Mouse (Mus musculus): ENCODE measurements around the gene Stk16. TPM values are rescaled to one million over a fixed set of nuclear protein-coding genes. Genes with fewer than 3 reads are reported as not detected.
A peak's percentile ranks its signal among the peaks of the same experiment; 100 is the strongest.
"Not testable (repeated sequence)": the region's sequence is repeated elsewhere in the genome, so short reads cannot be mapped to it uniquely, and the experiment has no call there.

Stk16 gene
- polyA plus RNA-seq, 1 experiment from 2014 or later: 143 TPM

DNA sequence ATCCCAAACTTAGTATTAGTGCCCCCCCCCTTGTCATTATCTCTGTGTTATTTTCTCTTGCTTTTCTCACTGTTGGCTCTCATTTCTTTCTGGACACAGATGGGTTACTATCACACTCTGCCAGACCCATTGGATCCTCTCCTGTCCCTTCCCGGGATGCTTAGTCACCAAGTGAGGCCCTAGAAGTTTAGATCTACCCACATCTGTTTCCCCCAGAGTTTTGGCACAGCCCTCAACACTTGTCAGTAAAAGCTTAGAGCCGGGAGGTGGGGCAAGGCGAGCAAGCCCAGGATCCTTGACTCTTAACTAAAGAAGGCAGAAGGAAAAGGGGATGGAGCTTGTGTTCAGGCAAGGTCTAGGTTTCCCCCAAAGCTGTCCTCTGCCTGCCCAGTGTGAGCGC is 18.5 kb downstream of the Stk16 start:
- 80% methylated on average over 4 of the region's 4 CpGs for WGBS

DNA sequence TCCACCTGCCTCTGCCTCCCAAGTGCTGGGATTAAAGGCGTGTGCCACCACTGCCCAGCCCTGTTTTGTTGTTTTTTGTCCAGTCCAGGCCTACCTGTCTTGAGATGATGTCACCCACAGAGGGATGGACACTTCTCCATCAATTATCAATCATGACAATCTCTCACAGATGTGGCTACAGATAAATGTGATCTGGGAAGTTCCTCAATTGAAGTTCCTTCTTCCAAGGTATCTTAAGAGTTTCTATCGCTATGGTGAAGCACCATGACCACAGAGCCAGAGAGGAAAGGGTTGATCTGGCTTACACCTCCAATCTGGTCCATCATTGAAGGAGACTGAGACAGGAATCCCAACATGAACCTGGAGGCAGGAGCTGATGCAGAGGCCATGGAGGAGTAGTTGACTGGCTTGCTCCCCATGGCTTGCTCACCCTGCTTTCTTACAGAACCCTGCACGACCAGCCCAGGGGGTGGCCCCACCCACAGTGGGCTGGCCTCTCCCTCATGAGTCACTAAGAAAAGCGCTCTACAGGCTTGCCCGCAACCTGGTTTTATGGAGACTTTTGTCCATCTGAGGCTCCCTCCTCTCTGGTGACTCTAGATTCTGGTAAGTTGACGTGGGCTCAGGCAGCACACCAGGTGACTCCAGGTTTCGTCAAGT is 19.8 kb downstream of the Stk16 start:
- 83% methylated on average over 7 of the region's 7 CpGs for WGBS
- H3K4me1 ChIP-seq: peaks cover 11% of the 10 kb centered on the region; the same call in 1 of the 2 replicates
- H3K27ac ChIP-seq: no peak overlapping the region
- H3K9ac ChIP-seq: no peak overlapping the region
- H3K36me3 ChIP-seq (ENCODE audit: poor library complexity, severe bottlenecking): no peaks in the 10 kb centered on the region
- ATAC-seq: no peak
- H3K27me3 ChIP-seq: peaks cover 10% of the 10 kb centered on the region; the same call in 1 of the 2 replicates
- H3K9me3 ChIP-seq (replicated peaks): no peaks in the 10 kb centered on the region
- H3K4me3 ChIP-seq: no peak overlapping the region
- no peak overlapping the region for H3K4me2 ChIP-seq

More for the DNA sequence above, 18.5 kb downstream of the Stk16 start:
- Histone ChIP-seq H3K36me3 (ENCODE audit: poor library complexity, severe bottlenecking) (no peaks in the 10 kb centered on the region), H3K27ac (no peak overlapping the region), H3K4me1 (peaks cover 4% of the 10 kb centered on the region; the same call in 1 of the 2 replicates), H3K27me3 (peaks cover 10% of the 10 kb centered on the region; the same call in 1 of the 2 replicates), H3K4me3 (no peak overlapping the region), H3K4me2 (no peak overlapping the region), H3K9me3 (replicated peaks) (no peaks in the 10 kb centered on the region), H3K9ac (no peak overlapping the region)
- no peak for ATAC-seq

DNA sequence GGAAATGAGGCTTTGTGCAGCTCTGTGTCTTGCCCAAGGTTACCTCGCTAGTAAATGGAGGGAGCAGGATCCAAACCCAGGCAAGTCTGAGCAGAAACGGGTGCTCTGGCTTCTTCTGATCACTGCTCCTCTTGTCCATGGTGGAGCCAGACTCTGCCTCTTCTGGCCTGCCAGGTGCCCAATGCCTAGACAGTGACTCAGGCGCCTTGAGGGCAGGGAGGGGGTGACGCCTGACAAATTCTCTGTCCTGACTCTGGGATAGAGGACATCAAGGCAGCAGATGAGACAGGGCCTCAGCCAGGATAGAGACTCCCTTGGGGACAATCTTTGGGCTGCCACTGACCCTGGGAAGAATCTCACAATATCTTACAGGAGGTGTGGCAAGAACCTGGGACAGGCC is 20.6 kb downstream of the Stk16 start:
- no peak overlapping the region for H3K9ac ChIP-seq
- no peaks in the 10 kb centered on the region for H3K36me3 ChIP-seq (ENCODE audit: poor library complexity, severe bottlenecking)
- H3K4me2 ChIP-seq: no peak overlapping the region
- WGBS: 85% methylated on average over 4 of the region's 4 CpGs
- no peak overlapping the region for H3K27ac ChIP-seq
- peaks cover 10% of the 10 kb centered on the region; the same call in 1 of the 2 replicates for H3K27me3 ChIP-seq
- no peak for ATAC-seq
- H3K9me3 ChIP-seq (replicated peaks): no peaks in the 10 kb centered on the region
- H3K4me3 ChIP-seq: no peak overlapping the region
- H3K4me1 ChIP-seq: peaks cover 17% of the 10 kb centered on the region; the same call in 1 of the 2 replicates

DNA sequence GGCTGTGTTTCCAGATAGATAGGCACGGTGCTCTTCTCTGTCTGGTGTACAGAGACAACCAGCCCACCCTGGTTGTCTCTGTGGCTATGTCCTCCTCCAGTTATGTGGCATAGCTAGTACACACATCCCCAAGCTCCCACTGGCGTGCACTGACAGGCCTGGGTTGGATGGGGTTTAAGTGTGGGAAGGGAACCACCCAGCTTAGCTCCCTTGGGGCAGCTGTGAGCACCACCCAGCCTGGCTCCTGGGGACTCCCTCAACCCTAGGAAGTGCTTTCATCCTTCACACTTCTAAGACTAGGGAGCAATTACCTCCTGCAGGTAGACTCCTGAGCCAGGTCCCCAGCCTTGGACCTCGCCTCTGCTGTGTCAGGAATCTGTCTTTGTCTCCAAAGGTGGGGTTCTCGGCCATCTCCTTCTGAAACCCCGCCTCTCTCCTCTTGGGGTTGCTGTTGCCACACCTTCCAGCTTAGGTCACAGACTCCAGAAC is 21.1 kb downstream of the Stk16 start, which contains the start of gene A630095N17Rik:
A630095N17Rik (minus strand) TSS at position 439 of the 489 bp plus-strand sequence.
- Histone ChIP-seq H3K4me2 (no peak within 1 kb of the TSS), H3K27me3 (peaks cover 10% of the 10 kb centered on the region; the same call in 1 of the 2 replicates), H3K4me1 (peaks cover 17% of the 10 kb centered on the region), H3K9ac (no peak within 1 kb of the TSS), H3K9me3 (replicated peaks) (no peaks in the 10 kb centered on the region), H3K4me3 (no peak within 1 kb of the TSS), H3K27ac (no peak within 1 kb of the TSS), H3K36me3 (ENCODE audit: poor library complexity, severe bottlenecking) (no peaks in the 10 kb centered on the region)
- 70% methylated on average over 5 of the region's 5 CpGs for WGBS
- no peak for ATAC-seq

DNA sequence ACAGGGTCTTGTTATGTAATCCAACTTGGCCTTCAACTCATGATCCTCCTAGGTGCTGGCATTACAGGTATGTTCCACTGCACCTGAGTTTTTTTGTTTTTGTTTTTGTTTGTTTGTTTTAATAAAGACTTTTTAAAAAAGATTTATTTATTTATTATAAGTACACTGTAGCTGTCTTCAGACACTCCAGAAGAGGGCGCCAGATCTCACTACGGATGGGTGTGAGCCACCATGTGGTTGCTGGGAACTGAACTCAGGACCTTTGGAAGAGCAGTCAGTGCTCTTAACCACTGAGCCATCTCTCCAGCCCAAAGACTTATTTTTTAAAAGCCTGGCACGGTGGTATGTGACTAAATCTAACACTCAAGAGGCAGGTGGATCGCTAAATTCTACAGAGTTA is 21.9 kb downstream of the Stk16 start:
- H3K9me3 ChIP-seq (replicated peaks); H3K27ac ChIP-seq; H3K36me3 ChIP-seq (ENCODE audit: poor library complexity, severe bottlenecking); H3K4me3 ChIP-seq; H3K9ac ChIP-seq; ATAC-seq; H3K4me2 ChIP-seq: not testable (repeated sequence)
- WGBS: 74% methylated on average over 4 of the region's 4 CpGs
- Histone ChIP-seq H3K27me3 (peaks cover 10% of the 10 kb centered on the region; the same call in 1 of the 2 replicates), H3K4me1 (peaks cover 25% of the 10 kb centered on the region)

DNA sequence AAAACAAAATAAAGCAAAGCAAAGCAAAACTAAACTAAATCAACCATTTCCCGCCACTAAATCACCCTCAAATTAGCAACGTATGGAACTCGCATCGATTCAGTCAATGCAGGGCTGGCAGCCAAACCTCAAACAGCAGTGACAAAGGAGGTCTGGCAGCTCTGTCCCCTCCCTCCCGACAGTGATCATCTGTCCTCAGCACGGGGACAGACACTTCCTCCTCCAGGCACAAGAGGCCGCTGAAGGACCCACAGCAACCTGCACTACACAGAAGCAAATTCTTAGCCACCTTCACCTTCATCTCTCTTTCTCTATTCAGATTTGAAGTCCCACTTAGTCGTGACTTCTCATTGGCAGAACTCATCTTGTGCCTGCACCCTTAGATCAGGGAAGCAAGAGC is 24.0 kb downstream of the Stk16 start:
- H3K4me1 ChIP-seq: peaks cover 27% of the 10 kb centered on the region
- no peak overlapping the region for H3K9ac ChIP-seq
- no peak overlapping the region for H3K27ac ChIP-seq
- no peak overlapping the region for H3K4me3 ChIP-seq
- under 1% methylated on average over 8 of the region's 8 CpGs for WGBS
- H3K36me3 ChIP-seq (ENCODE audit: poor library complexity, severe bottlenecking): peaks cover 4% of the 10 kb centered on the region
- H3K9me3 ChIP-seq (replicated peaks): no peaks in the 10 kb centered on the region
- H3K4me2 ChIP-seq: 0 out of 2 replicates have a peak overlapping the region, but pooled peaks have one; percentile 10
- peak; percentile 66 for ATAC-seq
- peaks cover 5% of the 10 kb centered on the region; the same call in 1 of the 2 replicates for H3K27me3 ChIP-seq

DNA sequence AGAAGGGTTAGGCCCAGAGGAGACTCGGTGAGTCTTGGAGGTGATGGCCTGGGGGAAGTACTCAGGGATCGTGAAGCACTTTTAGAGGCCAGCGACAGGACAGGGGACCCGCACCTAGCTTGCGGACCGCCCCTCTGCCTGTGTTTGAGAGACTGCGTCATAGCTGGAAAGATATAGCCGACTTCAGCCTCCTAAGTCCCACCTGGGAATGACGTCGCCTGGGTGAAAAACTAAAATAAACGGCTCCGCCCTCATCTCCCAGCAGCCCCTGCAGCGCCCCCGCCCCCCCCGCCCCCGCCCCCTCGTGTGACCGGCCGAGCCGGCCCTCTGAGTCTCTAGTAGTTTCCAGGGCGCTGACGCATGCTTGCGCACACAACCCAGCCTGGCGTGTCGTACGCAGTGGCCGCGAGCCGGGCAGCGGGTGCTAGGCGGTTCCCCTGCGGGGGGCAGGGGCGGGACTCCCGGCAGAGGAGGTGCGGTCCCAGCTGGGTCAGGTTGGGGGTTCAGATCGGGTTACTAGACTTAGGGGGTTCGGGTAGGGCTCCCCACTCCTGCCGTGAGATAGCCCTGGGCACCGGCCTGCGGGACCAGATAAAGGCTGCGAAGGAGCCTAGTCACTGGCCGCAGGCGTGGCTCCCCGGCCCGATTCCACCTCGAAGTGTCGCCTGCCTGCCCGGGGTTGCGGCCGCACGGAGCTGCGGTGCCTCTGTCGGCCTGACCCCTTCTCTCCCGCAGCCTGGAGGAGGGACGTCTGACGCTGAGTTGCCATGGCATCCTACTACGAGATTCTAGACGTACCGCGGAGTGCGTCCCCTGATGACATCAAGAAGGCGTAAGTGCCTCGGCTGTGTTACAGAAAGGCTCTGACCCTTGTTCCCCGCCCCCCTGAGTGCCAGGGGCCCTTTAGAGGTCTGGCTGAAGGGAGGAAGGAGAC is 25.7 kb downstream of the Stk16 start, which contains the start of gene Dnajb2:
Dnajb2 (plus strand) TSS at position 290 of the 934 bp plus-strand sequence.
- H3K4me2 ChIP-seq: peak within 1 kb of the TSS; percentile 94
- peaks cover 18% of the 10 kb centered on the region for H3K36me3 ChIP-seq (ENCODE audit: poor library complexity, severe bottlenecking)
- ATAC-seq: peak; percentile 86
- no peaks in the 10 kb centered on the region; the same call in 1 of the 2 replicates for H3K27me3 ChIP-seq
- peak within 1 kb of the TSS; percentile 69 for H3K4me3 ChIP-seq
- H3K9ac ChIP-seq: peak within 1 kb of the TSS; percentile 90
- peaks cover 27% of the 10 kb centered on the region for H3K4me1 ChIP-seq
- H3K27ac ChIP-seq: peak within 1 kb of the TSS; percentile 68
- no peaks in the 10 kb centered on the region for H3K9me3 ChIP-seq (replicated peaks)
- under 1% methylated on average over 62 of the region's 64 CpGs for whole genome bisulfite sequencing

DNA sequence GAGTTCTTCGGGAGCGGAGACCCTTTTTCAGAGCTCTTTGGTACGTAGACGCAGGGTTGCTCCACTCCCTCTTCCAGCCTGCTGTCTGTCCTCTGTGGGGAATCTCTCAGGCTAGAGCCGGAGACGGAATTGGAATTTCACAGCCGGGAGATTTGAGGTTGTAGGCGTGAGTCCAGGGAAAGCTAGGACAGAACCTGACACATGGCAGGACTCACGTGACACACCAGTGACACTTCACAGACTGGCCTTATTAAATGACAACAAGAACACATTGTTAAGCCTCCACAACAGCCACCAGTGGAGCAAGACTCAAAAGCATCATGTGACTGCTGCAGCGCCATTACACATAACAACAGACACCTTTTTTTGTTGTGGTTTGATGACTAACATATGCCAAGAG is 29.0 kb downstream of the Stk16 start:
- Histone ChIP-seq H3K4me3 (no peak overlapping the region), H3K9me3 (replicated peaks) (no peaks in the 10 kb centered on the region), H3K27me3 (no peaks in the 10 kb centered on the region), H3K4me1 (peaks cover 18% of the 10 kb centered on the region), H3K27ac (no peak overlapping the region), H3K36me3 (ENCODE audit: poor library complexity, severe bottlenecking) (peaks cover 39% of the 10 kb centered on the region), H3K4me2 (no peak overlapping the region), H3K9ac (no peak overlapping the region)
- WGBS: 84% methylated on average over 10 of the region's 10 CpGs
- ATAC-seq: no peak

DNA sequence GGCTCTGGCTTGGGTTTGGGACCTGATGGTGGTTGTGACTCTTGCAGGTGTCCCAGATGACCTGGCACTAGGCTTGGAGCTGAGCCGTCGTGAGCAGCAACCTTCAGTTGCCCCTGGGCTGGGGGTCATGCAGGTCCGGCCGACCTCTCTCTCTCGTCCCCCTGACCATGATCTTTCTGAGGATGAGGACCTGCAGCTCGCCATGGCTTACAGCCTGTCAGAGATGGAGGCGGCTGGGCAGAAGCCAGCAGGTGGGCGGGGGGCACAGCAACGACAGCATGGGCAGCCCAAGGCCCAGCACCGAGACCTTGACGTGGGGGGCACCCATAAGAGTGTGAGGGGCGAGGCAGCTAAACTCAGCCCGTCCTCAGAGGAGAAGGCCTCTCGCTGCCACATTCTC is 32.8 kb downstream of the Stk16 start:
- H3K4me1 ChIP-seq: peaks cover 13% of the 10 kb centered on the region
- no peak overlapping the region for H3K4me2 ChIP-seq
- no peak overlapping the region for H3K9ac ChIP-seq
- H3K9me3 ChIP-seq (replicated peaks): no peaks in the 10 kb centered on the region
- H3K27ac ChIP-seq: no peak overlapping the region
- ATAC-seq: no peak
- H3K4me3 ChIP-seq: no peak overlapping the region
- H3K36me3 ChIP-seq (ENCODE audit: poor library complexity, severe bottlenecking): peaks cover 39% of the 10 kb centered on the region
- no peaks in the 10 kb centered on the region for H3K27me3 ChIP-seq
- 92% methylated on average over 14 of the region's 14 CpGs for WGBS

DNA sequence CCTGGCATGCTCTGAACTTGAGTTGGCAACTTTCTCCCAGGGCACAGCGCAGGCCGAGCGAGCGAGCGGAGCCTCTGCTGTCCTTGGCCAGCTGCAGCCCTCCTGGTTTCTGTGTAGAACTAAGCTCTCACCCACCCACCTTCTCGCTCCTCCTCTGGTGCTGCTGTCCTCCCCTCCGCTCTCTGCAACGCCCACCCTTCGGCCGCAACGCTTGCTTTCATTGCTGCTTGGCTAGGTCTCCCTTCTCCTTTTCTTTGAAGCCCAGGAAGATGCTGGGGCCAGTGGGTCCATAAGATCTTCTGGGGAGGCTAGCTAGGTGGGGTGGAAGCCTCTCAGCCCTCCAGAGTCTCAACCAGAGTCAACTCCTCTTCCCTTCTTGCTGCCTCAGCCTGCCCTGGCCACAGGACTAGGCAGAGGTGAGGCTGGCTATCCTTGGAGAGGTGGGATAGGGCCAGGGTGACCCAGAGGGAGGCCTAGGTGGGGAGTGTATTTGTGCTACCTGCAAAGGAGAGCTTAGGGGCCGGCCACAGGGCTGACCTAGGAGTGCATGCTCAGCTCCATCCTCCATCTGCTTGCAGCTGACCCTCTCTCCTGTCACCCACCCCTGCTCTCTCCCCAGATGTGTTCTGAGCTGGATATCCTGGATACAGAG is 33.7 kb downstream of the Stk16 start:
- peaks cover 15% of the 10 kb centered on the region for H3K4me1 ChIP-seq
- H3K36me3 ChIP-seq (ENCODE audit: poor library complexity, severe bottlenecking): peaks cover 39% of the 10 kb centered on the region
- H3K9me3 ChIP-seq (replicated peaks): no peaks in the 10 kb centered on the region
- H3K27me3 ChIP-seq: no peaks in the 10 kb centered on the region
- 85% methylated on average over 12 of the region's 12 CpGs for WGBS
- no peak overlapping the region for H3K4me2 ChIP-seq
- no peak overlapping the region for H3K9ac ChIP-seq
- no peak; the same call in 1 of the 2 replicates for ATAC-seq
- H3K4me3 ChIP-seq: no peak overlapping the region
- H3K27ac ChIP-seq: no peak overlapping the region

DNA sequence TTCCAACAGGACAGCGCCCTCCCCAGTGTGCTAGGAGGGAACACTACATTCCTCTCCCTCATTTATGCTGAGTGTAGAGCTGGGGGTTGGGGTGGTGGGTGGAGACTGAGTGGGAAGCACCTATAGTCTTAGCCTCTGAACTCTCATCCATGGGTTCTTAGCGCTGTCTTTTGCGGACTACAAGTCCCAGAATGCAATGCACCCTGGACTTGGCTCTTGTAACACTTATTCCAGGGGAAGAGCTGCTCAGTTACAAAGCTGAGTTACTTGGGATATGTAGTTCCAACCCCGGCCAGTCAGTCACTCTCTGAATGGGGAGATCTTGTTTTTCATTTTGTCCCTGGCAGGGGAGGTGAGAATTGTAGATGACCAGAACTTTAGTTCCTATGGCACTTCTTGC is 34.2 kb downstream of the Stk16 start:
- no peaks in the 10 kb centered on the region for H3K9me3 ChIP-seq (replicated peaks)
- H3K9ac ChIP-seq: no peak overlapping the region
- no peaks in the 10 kb centered on the region for H3K27me3 ChIP-seq
- no peak overlapping the region for H3K27ac ChIP-seq
- 14% methylated on average over 4 of the region's 4 CpGs for WGBS
- peak; percentile 87 for ATAC-seq
- no peak overlapping the region for H3K4me2 ChIP-seq
- peaks cover 33% of the 10 kb centered on the region for H3K36me3 ChIP-seq (ENCODE audit: poor library complexity, severe bottlenecking)
- no peak overlapping the region for H3K4me3 ChIP-seq
- H3K4me1 ChIP-seq: peaks cover 15% of the 10 kb centered on the region

Data from forebrain, embryonic 13.5 days (tissue).